Mouse (Mus musculus): Measurements from ENCODE around the gene H2-Eb1. TPM values are rescaled to one million over a fixed set of nuclear protein-coding genes. Genes with fewer than 3 reads are reported as not detected.
"Not testable (repeated sequence)": the region's sequence is repeated elsewhere in the genome, so short reads cannot be mapped to it uniquely, and the experiment has no call there.

H2-Eb1 gene
- total RNA-seq, 2 experiments from 2014 or later = 6.8 to 7.0 TPM

DNA sequence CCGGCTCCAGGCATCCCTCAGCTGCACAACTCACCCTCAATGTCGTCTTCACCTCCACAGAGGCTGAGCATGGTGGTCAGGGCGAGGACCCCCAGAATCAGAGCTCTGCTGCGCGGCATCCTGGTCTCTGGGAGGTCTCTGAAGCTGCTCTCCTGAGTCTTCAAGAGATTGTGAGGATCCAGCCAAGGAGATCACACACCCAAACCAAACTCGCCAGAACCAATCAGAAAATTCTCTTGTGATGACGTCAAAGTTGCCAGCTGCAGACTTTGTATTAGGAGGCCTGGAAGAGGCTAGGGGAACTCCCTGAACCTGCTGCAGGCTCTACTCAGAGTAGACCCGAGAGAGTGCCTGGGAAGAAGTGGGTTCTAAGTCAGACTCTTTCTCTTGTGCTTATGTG lies 18.0 kb upstream of the H2-Eb1 start, which contains the start of gene H2-Aa:
TSS of gene H2-Aa (minus strand) at position 176 of the 400 bp plus-strand sequence.
- DNase-seq = peak; percentile 61 to 65
- intact Hi-C loops (cut with DNase I) = no loop called here

DNA sequence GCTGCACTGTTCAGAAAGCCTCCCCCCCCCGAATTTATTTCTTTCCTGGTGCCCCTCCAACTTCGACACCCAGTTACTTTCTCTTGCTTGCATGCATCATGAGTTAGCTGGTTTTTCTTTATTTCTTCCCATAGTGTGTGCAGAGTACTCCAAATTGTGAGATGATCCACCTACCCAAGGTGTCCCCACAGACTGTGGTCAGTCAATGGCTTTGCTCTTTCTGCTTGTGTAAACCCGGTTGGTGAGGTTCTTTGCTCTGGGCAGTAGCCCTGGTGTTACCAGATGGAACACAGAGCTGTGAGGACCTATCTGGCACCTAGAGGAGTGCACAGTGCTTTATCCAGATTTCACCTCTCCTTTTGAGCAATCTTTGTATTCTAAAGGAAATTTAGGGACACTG lies 17.5 kb upstream of the H2-Eb1 start:
- intact Hi-C loops (cut with DNase I) = no loop called here
- no peak for DNase-seq

DNA sequence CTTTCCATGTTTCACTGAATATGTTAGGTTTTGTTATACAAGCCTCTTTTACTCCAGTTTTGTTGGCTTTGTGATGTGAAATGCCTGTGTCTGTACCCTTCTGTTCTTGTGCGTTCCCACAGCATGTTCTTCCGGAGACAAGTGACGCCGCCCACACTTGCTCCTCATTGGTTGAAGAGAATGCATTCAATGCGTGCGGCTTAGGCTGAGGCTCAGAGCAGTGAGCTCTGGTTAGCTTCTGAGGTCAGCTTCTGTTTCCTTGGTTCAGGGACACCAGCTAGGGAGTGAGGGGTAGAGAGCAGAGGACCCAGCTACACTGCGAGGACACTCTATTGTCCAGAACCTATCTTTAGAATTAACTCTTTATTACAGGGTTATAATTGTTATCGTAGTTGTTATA lies 14.1 kb upstream of the H2-Eb1 start:
- intact Hi-C loops (cut with DNase I) = no loop called here
- peak; percentile 59 to 72 for DNase-seq

DNA sequence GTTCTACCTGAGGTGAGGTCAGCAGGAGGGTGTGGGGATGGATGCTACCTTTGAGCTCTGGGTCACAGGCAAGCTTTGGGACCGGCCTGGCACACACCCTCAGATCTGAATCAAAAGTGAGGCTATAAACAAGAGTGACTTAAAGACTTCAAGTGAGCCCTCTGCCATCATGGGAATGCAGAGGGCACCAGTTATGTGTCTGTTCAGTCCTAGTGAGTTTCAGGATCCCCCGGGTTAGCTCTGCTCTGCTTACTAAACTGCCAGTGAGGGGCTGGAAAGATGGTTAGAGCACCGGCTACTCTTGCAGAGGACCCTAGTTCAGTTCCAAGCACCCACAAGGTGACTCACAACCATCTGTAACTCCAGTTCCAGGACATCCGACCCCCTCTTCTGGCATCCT lies 13.1 kb upstream of the H2-Eb1 start:
- DNase-seq = no peak
- intact Hi-C loops (cut with DNase I) = no loop called here

DNA sequence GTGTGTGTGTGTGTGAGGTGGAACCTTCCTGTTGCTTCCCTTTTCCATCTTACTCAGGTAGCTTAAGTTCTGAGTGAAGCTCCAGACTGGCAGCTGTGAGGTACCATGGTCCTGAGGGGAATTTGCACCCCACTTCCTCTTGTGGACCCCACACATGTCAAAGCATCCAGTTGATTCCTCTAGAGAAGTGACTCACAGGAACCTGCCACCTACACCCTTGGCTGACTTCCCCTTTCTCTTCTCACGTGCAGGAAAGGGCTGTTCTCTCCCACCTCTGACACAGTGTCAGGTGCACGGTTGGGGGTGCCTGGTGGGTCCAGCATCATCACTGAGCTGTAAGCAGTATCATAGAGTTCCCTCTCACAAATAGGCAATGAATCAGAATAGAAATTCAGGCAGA lies 12.1 kb upstream of the H2-Eb1 start:
- no peak for DNase-seq
- intact Hi-C loops (cut with DNase I) = no loop called here

DNA sequence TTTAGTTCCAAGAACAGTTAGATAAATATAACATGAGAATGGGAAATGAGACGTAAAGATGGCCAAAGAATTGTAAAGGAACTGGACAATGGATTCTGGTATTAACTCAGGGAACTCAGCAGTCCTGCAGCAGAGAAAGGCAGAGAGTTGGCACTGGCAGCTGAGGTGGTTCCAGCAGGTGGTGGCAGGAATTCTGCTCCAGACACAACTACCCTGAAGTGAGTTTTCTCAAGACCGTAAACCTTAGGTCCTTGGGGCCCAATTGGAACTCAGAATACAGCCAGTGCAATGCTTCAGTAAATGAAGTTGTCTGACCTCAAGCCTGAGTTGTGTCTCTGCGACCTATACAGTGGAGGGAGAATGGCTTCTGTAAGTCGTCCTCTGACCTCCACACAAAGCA lies 11.4 kb upstream of the H2-Eb1 start:
- intact Hi-C loops (cut with DNase I) = no loop called here
- DNase-seq = no peak

DNA sequence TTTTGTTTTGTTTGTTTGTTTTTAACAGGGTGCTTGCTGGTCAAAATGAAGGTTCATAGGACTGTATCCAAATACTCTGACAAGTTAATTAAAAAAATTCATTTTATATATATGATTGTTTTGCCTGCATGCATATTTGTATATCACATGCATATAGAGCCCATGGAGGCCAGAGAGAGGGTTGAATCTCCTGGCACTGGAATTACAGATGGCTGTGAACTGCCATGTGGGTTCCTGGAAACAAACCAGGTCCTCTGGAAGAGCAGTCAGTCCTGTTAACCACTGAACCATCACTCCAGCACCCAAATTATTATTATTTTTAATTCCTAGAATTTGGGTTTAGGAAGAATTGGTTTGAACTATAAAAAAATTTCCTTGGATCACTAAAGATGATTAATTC lies 10.4 kb upstream of the H2-Eb1 start:
- no peak for DNase-seq
- intact Hi-C loops (cut with DNase I) = no loop called here

DNA sequence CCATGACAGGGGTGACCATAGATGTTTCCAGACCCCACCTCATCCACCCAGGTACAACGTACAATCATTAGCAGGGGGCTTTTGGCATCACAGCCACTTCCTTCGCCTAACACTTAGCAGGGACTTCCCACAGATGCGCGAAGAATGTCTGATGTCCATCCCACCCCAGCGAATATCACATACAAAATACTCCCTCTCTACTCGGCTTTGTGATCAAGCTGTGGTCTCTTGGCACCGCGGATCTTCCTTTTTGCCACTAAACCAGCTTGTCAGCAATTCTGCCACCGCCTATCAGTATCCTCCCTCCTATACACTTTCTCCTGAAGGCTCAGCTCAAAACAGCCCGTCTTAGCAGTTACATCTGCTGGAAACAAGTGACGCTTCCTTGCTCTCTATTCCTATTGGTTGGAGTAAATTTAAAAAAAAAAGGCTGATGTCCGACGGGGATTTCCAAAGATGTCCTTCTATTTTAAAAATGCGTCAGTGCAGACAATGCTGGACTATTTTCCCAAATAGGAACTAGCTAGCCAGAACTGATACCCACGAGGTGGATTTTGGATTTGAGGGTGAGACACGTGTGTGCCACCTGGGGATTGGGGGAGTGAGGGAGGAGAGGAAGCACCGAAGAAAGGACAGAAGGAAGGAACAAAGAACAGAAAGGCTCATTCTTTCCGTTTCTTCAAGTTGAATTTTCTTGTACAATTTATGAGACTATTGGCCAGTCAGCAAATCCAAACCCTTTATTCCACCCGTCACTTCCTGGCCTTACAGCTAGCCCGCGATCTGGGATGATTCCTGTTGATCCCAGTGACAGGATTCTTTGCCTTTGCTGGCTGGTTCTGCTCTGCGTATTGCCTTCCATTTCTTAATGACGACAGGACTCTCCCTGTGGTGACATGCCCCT lies 9.5 kb upstream of the H2-Eb1 start:
- no peak for DNase-seq

DNA sequence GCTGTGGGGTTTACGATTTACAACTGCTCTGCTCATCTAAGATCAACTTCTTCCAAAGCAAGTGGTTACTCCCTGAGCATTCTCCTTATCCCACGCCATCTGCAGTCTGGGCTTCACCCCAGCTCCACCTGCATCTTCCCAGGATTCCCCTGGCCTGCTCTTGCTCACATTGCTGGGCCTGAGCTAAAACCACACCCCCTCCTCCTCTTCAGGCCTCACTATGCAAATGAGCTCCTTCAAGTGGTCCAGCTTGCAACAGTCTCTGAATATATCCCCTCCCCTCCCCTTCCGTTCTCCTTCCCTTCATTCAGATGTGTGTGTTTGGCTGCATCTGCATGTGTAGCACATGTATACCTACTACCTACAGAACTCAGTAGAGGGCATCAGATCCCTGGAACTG lies 6.3 kb upstream of the H2-Eb1 start:
- intact Hi-C loops (cut with DNase I) = no loop called here
- DNase-seq = no peak

More for the DNA sequence above, 9.5 kb upstream of the H2-Eb1 start:
- intact Hi-C loops (cut with DNase I) = no loop called here

DNA sequence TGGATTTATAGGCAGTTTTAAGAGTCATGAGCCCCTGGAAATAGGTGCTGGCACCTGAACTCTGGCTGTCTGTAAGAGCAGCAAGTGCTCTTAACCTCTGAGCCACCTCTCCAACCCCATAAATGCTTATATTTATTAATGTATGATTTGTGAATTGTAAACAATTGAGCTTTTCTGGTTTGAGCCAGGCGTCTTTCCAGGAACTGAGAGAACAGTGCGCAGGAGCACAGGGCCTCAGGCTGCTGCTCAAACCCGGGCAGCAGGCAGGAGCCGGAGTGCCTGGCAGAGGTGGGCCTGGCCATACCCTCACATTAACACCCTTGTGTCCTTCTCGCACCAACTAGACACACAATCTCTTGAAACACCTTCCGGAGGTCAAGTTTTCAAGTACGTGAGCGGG lies 5.6 kb upstream of the H2-Eb1 start:
- intact Hi-C loops (cut with DNase I) = no loop called here
- DNase-seq = no peak

DNA sequence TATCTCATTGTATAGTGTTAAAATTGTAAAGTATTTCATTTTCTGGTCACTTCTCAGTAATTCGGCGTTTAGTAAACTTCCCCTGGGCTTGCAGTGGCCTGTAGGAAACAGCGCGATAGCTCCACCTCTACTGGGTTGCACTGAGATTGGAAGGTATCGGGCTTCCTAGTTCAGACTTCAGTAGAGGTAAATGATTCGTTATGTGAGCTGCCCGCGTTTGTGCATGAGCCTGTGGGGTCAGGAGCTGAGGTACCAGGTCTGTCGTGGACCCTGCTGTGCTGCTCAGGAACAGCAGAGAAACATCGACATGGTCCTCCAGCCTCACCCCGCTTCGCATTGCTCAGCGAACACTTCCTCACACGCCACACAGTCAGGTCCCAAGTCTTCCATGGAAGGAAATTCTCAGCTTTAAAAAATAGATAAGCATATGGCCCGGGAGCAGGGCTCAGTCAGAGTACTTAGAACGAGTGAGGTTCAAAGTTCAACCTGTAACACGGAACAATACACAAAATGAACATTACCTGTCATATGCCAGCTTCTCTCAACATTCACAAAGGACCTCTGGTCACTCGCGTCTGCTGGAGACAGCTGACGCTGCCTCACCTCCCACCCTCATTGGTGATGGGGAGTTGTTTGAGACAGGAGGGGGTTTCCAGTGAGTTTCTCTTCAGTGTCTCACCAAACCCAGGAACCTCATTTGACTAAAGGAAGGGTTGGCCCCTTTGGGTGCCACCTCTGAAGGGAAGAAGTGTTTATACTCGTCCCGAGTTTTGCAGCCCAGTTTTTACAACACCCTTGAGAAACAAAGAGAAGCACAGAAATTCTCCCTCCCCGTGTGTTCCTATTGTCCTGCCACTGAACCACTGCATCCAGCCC lies 4.7 kb upstream of the H2-Eb1 start:
- intact Hi-C loops (cut with DNase I) = no loop called here
- no peak for DNase-seq

DNA sequence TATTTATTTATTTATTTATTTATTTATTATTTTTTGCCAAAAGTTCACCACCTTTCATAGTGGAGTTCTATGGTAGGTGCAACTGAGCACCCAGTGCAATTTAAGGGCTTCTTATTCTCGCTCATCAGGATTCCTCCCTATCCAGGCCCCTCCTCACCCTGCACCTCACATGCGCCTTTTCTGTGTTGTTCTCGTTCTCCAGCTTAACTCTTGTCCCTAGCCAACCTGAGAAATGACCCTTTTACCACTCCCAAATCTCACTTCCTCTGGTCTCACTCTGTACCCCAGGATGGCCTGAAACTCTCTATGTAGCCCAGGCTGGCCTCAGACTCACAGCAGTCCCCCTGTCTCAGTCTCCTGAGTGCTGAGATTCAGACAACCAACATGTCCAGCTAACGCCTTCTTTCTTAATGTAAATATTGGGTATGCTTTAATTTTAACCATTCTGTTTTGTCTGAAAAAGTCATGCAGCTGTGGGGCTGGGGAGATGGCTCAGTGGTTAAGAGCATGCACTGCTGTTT lies 3.9 kb upstream of the H2-Eb1 start:
- no peak for DNase-seq
- intact Hi-C loops (cut with DNase I) = no loop called here

DNA sequence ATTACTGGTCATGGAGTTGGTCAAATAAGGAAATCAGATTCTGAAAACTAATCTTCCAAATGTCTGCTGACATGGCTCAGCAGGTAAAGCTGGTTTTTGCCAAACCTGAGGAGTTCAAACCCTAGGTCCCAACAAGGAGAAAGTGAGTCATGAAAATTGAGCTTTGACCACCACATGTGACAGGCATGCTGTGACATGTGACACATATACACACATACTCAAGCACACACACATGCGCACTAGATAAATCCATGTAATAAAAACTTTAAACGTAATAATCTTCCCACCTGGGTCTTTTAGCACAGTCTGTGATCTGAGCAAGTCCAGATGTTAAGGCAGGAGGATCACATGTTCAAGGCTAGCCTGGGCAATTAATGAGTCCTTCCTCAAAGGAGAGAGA lies 1.9 kb upstream of the H2-Eb1 start:
- DNase-seq = no peak
- intact Hi-C loops (cut with DNase I) = no loop called here

DNA sequence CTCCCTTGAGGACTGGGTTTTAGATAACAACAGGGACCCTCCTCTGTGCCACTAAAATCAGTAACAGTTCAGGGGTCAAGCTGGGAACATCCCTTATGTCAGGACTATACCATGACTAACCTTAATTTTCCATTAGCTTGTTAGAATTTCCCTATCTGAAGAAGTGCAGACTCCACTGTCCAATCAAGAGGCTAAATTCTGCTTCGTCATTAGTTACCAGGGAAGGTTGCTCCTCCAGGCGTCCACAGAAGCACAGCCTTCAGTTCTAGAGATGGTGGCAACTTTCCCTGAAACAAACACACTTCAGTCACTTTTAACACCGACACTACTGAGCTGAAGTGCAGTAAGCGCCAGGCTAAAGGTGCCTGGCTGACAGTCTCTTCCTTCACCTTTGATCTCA lies 916 bp upstream of the H2-Eb1 start:
- peak in 1 of 2 experiments; percentile 33 for DNase-seq
- intact Hi-C loops (cut with DNase I) = no loop called here

DNA sequence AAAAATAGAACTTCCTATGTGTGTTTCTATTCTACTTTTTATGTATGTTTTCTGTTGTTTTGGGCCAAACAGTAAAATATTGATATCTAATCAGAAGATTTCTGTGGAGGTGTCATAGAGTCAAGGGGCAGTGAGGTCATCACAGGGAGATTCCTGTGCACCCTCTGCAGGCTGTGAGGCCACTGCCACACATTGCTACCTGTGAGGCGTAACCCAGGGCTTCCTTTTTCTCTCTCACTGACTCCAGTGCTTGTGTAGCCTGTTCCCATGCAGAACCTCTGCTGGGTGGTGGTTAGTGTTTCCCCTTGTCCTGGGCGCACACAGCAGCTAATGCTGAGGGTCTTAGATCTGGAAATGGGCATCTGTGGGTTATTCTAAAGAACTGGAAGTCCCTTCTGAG lies 740 bp downstream of the H2-Eb1 start:
- no peak for DNase-seq
- intact Hi-C loops (cut with DNase I) = no loop called here

DNA sequence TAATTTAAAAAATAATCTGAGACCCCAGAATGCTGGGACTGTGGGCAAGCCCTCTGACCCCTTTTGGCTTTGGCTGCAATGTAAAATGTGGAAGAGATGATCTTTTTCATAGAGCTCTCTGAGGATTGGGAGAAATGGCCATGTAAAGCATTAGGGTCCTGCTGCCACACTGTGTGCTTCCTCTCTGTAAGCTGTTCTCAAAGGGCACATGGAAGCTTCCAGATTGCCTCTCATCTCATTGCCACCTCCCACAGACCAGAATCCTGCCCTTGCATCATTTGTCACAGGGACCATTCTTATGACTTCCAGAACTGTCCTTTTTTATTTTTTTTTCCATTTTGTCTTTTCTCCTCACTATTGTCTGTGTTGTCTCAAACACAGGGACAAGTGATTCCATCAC lies 1.5 kb downstream of the H2-Eb1 start:
- DNase-seq = no peak
- intact Hi-C loops (cut with DNase I) = no loop called here

DNA sequence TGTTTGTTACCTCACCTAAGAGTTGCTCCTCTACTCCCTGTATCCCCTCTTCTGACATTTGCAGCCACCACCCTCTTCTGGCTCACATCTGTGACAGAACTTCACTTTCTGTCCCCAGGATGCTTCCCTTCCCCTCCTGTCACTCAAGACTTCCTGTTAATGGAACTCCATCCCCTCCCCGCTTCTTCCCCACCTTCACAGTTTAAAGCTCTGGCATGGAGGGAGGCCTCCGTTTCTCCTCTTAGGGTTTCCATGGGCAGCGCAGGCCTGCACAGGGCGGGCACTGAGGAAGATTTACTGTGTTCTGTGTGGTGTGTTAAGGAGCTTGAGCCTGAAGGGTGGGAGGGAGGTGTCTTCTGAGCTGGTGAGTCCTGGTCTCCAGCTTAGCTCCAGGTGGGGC lies 2.5 kb downstream of the H2-Eb1 start:
- DNase-seq = no peak
- intact Hi-C loops (cut with DNase I) = no loop called here

DNA sequence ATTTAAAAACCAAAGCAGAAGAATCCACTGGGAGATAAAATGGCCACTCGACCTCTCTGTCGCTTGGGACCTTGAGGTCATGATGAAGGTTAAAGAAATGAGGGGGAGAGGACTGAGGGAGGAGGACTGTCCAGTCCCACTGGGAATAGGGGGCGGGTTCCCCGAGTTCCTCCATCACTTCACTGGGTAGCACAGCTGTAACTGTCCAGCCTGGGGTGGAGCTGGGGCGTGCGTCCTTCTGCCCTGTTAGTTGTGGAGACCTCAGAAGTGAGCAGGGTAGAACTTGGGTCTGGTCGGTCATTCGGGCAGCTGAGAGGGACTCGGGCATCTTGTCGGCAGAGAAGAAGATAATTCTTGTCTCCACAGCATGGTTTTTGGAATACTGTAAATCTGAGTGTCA lies 3.6 kb downstream of the H2-Eb1 start:
- intact Hi-C loops (cut with DNase I) = no loop called here
- DNase-seq = no peak

DNA sequence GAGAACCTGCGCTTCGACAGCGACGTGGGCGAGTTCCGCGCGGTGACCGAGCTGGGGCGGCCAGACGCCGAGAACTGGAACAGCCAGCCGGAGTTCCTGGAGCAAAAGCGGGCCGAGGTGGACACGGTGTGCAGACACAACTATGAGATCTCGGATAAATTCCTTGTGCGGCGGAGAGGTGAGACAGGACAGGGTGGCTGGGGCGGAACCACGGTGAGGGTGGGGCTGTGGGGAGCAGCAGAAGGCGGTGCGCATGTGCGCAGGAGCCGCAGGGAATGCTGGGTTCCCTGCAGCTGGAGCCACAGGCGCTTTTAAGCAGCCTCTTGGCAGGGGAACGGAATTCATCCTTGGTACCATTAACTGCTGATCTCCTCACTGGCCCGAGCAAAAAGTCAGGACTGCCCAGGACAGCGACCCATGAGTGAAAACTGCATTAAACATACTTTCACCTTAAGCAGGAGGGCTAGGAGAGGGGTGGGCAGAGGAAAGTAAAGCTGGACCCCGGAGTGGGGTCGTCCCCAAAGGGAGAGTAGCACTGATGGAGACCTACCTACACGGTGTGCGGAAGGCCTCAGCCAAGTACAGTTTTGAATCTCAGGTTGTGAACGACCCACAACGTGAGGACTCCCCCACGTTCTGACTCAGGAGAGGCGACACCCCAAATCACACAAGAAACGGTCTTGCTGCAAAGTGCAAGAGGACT lies 4.2 kb downstream of the H2-Eb1 start:
- DNase-seq = peak; percentile 35 to 40
- intact Hi-C loops (cut with DNase I) = no loop called here

DNA sequence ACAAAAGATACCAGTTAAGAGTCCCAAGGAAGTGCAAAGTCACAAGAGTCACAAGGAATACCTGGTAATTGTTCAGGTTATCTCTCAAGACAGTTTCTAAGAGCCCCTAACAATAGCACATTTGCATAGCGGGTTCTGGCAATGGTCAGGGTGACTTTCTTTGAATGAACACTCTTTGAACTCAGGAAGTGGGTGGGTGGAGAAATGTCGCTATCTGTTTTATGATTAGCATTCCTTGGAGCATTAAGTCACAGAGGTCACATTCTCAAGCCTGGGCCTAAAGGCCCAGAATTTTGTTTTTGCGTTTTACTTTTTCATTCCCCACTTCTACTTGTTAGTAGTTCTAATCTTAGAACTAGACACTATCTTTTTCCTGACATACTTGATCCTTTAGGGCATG lies 4.9 kb downstream of the H2-Eb1 start:
- intact Hi-C loops (cut with DNase I); DNase-seq: not testable (repeated sequence)

DNA sequence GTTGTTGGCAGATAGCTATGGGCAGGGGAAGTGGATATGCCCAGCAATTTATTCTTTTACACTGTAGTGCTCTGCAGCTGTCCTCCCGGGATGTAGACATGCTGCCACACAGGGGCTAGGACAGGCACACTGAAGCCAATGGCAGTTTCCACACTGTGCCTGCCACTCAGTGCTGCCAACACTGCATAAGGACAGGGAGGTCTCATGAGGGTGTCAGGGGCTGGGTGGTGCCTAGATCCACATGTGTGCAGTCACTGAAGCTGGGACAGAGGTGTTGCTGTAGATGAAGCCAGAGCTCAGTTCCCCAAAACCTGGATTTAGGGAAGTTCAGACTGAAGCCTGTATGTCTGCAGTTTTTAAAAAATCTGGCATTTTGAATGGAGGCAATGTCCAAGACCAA lies 6.5 kb downstream of the H2-Eb1 start:
- no peak for DNase-seq
- intact Hi-C loops (cut with DNase I) = loop anchor here (2.0 kb wide), 1 partner anchor 61 kb away; no protein-coding TSS in a partner anchor

Measured in gastrocnemius, postnatal 36 days (tissue).